Mouse (Mus musculus) lung, embryonic 14.5 days (tissue): ENCODE data around the gene Fam57b. TPM values are rescaled to one million over a fixed set of nuclear protein-coding genes. Genes with fewer than 3 reads are reported as not detected.
A peak's percentile ranks its signal among the peaks of the same experiment; 100 is the strongest.

Source experiments
- ATAC-seq: fragments of 200-750 bp; cut with Nextera tagmentation; 2 replicates; pipeline ENCODE4 v1.8.0; 2017; ENCODE audit warnings: mild to moderate bottlenecking, moderate TSS enrichment, moderate library complexity; ENCODE audit not compliant: insufficient read depth
- DNase-seq: peaks from one replicate; pipeline ENCODE4 v3.0.0-alpha.2; 2015
- H3K27ac ChIP-seq: fragments of 300-500 bp; sonication (generic); 2 replicates; pipeline ENCODE4 v1.5.1; 2014; ENCODE audit warnings: low read depth, mild to moderate bottlenecking, moderate library complexity
- H3K27me3 ChIP-seq: fragments of 300-500 bp; sonication (generic); 2 replicates; pipeline ENCODE4 v1.6.1; 2014; ENCODE audit warnings: low read length, control low read depth; ENCODE audit not compliant: insufficient read depth
- H3K36me3 ChIP-seq: fragments of 300-500 bp; sonication (generic); 2 replicates; pipeline ENCODE4 v1.6.1; 2014; ENCODE audit warnings: control low read depth; ENCODE audit not compliant: insufficient read depth
- H3K4me1 ChIP-seq: fragments of 300-500 bp; sonication (generic); 2 replicates; pipeline ENCODE4 v1.6.1; 2014; ENCODE audit warnings: antibody characterized with exemption, control low read depth; ENCODE audit not compliant: insufficient read depth
- H3K4me2 ChIP-seq: fragments of 300-500 bp; sonication (generic); 2 replicates; pipeline ENCODE4 v1.6.1; 2014; ENCODE audit warnings: mild to moderate bottlenecking
- H3K4me3 ChIP-seq: fragments of 300-500 bp; sonication (generic); 2 replicates; pipeline ENCODE4 v1.5.1; 2014; ENCODE audit warnings: low read depth, low read length
- H3K9ac ChIP-seq: fragments of 300-500 bp; sonication (generic); 2 replicates; pipeline ENCODE4 v1.6.1; 2014
- H3K9me3 ChIP-seq: fragments of 300-500 bp; sonication (generic); 2 replicates; pipeline ENCODE4 v1.6.1; 2016; ENCODE audit warnings: low read depth, low read length, control low read depth
- CTCF ChIP-seq: IDR thresholded peaks from 2 replicates; pipeline ENCODE4 v1.5.1; 2016; ENCODE audit warnings: antibody characterized with exemption, low read depth
- WGBS: fragments of 180-500 bp; shearing (Covaris S2); extraction: QIAGEN DNeasy Blood & Tissue Kit; methylation state at CpG from one replicate; pipeline ENCODE4 v1.1.7; 2014; 5-methylcytosine and 5-hydroxymethylcytosine counted together
- polyA plus RNA-seq: library from polyadenylated mRNA; unstranded; fragments of >200 nt; fragmentation: Nextera tagmentation; extraction: Ambion mirVana; gene quantifications from 2 replicates; pipeline ENCODE4 v1.2.1, GENCODE M21; 2014

Fam57b gene
- polyA plus RNA-seq, 1 experiment from 2014 or later: 0.17 TPM

- Histone ChIP-seq H3K27ac (no peak within 1 kb of the TSS), H3K4me2 (peak within 1 kb of the TSS; percentile 58), H3K9me3 (no peaks in the 10 kb centered on the region), H3K9ac (no peak within 1 kb of the TSS), H3K36me3 (no peaks in the 10 kb centered on the region), H3K4me3 (peak within 1 kb of the TSS; percentile 29), H3K27me3 (no peaks in the 10 kb centered on the region), H3K4me1 (no peaks in the 10 kb centered on the region)
- no peak for TF ChIP-seq CTCF
- no peak for ATAC-seq
- no peak for DNase-seq
- 58% methylated on average over 5 of the region's 5 CpGs for WGBS
Measured at GRCm38 (mm10) chr7:126831539-126831938, 34.1 kb downstream of the Fam57b start, which contains the start of gene 4930451I11Rik. Gene 4930451I11Rik (minus strand): TSS chr7:126831639.

DNA sequence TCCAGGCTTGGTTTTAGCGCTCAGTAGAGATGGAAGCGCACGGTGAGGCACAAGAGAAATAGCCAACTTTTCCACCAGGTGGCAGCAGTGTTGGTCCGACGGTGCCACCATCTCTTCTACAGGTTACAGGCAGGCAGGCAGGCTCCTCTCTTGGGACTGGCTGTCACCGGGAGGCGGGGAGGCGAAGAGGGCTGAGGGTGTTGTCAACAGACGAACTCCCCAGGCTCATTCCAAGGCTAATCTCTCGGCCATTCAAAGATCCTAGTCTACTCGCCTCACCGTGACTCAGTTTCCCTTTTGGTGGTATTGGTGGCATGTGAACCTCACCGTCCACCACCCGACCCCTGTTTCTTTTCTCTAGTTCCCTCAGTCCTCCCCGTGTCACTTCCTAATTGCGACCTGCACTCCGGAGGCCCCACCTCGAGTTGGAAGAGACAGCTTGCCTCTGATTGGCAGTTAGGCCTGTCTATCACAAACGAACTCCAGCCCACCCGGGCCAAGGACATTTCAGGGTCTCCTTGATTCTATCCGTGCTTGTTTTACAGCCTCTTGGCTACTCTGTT is 34.6 kb downstream of the Fam57b start:
- no peaks in the 10 kb centered on the region for H3K4me1 ChIP-seq
- no peak overlapping the region for H3K27ac ChIP-seq
- no peak overlapping the region for H3K9ac ChIP-seq
- H3K4me3 ChIP-seq: peak overlapping the region; percentile 29
- 2% methylated on average over 21 of the region's 21 CpGs for WGBS
- peak; percentile 80 for ATAC-seq
- H3K4me2 ChIP-seq: peak overlapping the region; percentile 58
- no peaks in the 10 kb centered on the region for H3K36me3 ChIP-seq
- peak; percentile 88 for TF ChIP-seq CTCF
- H3K27me3 ChIP-seq: no peaks in the 10 kb centered on the region
- no peaks in the 10 kb centered on the region for H3K9me3 ChIP-seq
- DNase-seq: peak; percentile 90

GRCm38 (mm10) chr7:126833294-126833693 is 35.8 kb downstream of the Fam57b start:
- H3K36me3 ChIP-seq: no peaks in the 10 kb centered on the region
- 91% methylated on average over 1 of the region's 1 CpGs for WGBS
- no peaks in the 10 kb centered on the region for H3K4me1 ChIP-seq
- H3K9ac ChIP-seq: no peak overlapping the region
- no peak for DNase-seq
- H3K4me2 ChIP-seq: no peak overlapping the region
- no peak overlapping the region for H3K4me3 ChIP-seq
- TF ChIP-seq CTCF: no peak
- no peak overlapping the region for H3K27ac ChIP-seq
- H3K27me3 ChIP-seq: no peaks in the 10 kb centered on the region
- no peaks in the 10 kb centered on the region for H3K9me3 ChIP-seq
- ATAC-seq: no peak

GRCm38 (mm10) chr7:126843276-126843675 is 45.8 kb downstream of the Fam57b start:
- Histone ChIP-seq H3K27ac (no peak overlapping the region), H3K4me2 (no peak overlapping the region), H3K4me1 (no peaks in the 10 kb centered on the region), H3K36me3 (no peaks in the 10 kb centered on the region), H3K27me3 (peaks cover 15% of the 10 kb centered on the region), H3K9me3 (no peaks in the 10 kb centered on the region), H3K9ac (no peak overlapping the region), H3K4me3 (no peak overlapping the region)
- DNase-seq (no peak), ATAC-seq (no peak)
- no peak for TF ChIP-seq CTCF
- 72% methylated on average over 9 of the region's 9 CpGs for WGBS

DNA sequence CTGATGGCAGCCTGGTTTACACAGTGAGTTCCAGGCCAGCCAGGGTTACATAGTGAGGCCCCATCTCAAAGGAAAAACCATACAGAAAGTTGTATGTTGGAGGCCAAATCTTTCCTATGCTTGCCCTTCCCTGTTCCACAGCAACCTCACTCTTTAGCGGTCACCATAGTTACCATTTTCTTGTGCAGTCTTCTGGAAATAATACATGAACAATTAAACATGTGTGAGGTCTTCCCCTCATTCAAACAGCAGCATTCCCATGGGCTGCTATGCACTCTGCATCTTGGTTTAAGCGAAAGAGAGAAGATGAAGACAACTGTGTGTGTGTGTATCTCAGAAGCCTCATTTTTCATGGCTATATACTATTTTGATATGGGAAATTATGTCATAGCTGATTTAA is 48.0 kb downstream of the Fam57b start:
- Histone ChIP-seq H3K4me1 (no peaks in the 10 kb centered on the region), H3K4me3 (no peak overlapping the region), H3K27ac (no peak overlapping the region), H3K36me3 (no peaks in the 10 kb centered on the region), H3K9me3 (no peaks in the 10 kb centered on the region), H3K27me3 (peaks cover 32% of the 10 kb centered on the region), H3K9ac (no peak overlapping the region), H3K4me2 (no peak overlapping the region)
- no peak for DNase-seq
- 90% methylated on average over 2 of the region's 2 CpGs for WGBS
- no peak for TF ChIP-seq CTCF
- no peak for ATAC-seq

GRCm38 (mm10) chr7:126847116-126847420 is 49.6 kb downstream of the Fam57b start, which contains the start of gene Doc2a:
Gene Doc2a (plus strand): TSS chr7:126847416.
- H3K27me3 ChIP-seq: peaks cover 32% of the 10 kb centered on the region
- ATAC-seq (peak; percentile 9; the same call in 1 of the 2 replicates), DNase-seq (no peak)
- no peak within 1 kb of the TSS for H3K27ac ChIP-seq
- H3K4me2 ChIP-seq: peak within 1 kb of the TSS; percentile 96
- 15% methylated on average over 4 of the region's 4 CpGs for WGBS
- peaks cover 5% of the 10 kb centered on the region for H3K36me3 ChIP-seq
- H3K4me3 ChIP-seq: peak within 1 kb of the TSS; percentile 52
- no peak for TF ChIP-seq CTCF
- no peaks in the 10 kb centered on the region for H3K4me1 ChIP-seq
- H3K9me3 ChIP-seq: no peaks in the 10 kb centered on the region
- H3K9ac ChIP-seq: peak within 1 kb of the TSS; percentile 57

GRCm38 (mm10) chr7:126847421-126848398 is 50.2 kb downstream of the Fam57b start:
- WGBS: 2% methylated on average over 72 of the region's 74 CpGs
- DNase-seq: peak; percentile 50
- no peak for TF ChIP-seq CTCF
- no peaks in the 10 kb centered on the region for H3K4me1 ChIP-seq
- H3K4me3 ChIP-seq: peak overlapping the region; percentile 52
- H3K27me3 ChIP-seq: peaks cover 32% of the 10 kb centered on the region
- peak overlapping the region; percentile 57 for H3K9ac ChIP-seq
- H3K36me3 ChIP-seq: peaks cover 12% of the 10 kb centered on the region
- H3K4me2 ChIP-seq: peak overlapping the region; percentile 96
- H3K27ac ChIP-seq: no peak overlapping the region
- ATAC-seq: peak; percentile 44
- no peaks in the 10 kb centered on the region for H3K9me3 ChIP-seq
